Mouse (Mus musculus) cortical plate, adult 2 months (tissue): ENCODE measurements around the gene Defb13. TPM values are rescaled to one million over a fixed set of nuclear protein-coding genes. Genes with fewer than 3 reads are reported as not detected.
"Not testable (repeated sequence)": the region's sequence is repeated elsewhere in the genome, so short reads cannot be mapped to it uniquely, and the experiment has no call there.

Experiments
- H3K27ac ChIP-seq: fragments of 200-500 bp; 2 replicates; pipeline ENCODE4 v1.5.1; 2012; ENCODE audit warnings: low read length, control low read depth, inconsistent platforms; ENCODE audit not compliant: insufficient read depth
- H3K4me1 ChIP-seq: fragments of 200-500 bp; 2 replicates; pipeline ENCODE4 v1.6.1; 2011; ENCODE audit warnings: low read length; ENCODE audit not compliant: control insufficient read depth, insufficient read depth
- H3K4me3 ChIP-seq: fragments of 200-500 bp; 2 replicates; pipeline ENCODE4 v1.5.1; 2011; ENCODE audit warnings: mild to moderate bottlenecking, low read length, control low read depth; ENCODE audit not compliant: insufficient read depth
- CTCF ChIP-seq: fragments of 200-500 bp; IDR thresholded peaks from 2 replicates; pipeline ENCODE4 v1.5.1; 2011; ENCODE audit warnings: mild to moderate bottlenecking, control low read depth, low read length; ENCODE audit not compliant: insufficient read depth; ENCODE audit errors: extremely low read depth
- POLR2A ChIP-seq: fragments of 200-500 bp; IDR thresholded peaks from 2 replicates; pipeline ENCODE4 v1.6.1; 2011; ENCODE audit warnings: mild to moderate bottlenecking, low read length, control low read depth; ENCODE audit not compliant: insufficient read depth; ENCODE audit errors: extremely low read depth
- polyA plus RNA-seq: library from polyadenylated mRNA; depleted of rRNA; stranded (reverse); fragments of >200 nt; gene quantifications from 2 replicates; pipeline ENCODE4 v1.2.3, GENCODE M21; 2012; rRNA removed

The Defb13 gene
- polyA plus RNA-seq: not detected in 2 replicates

DNA sequence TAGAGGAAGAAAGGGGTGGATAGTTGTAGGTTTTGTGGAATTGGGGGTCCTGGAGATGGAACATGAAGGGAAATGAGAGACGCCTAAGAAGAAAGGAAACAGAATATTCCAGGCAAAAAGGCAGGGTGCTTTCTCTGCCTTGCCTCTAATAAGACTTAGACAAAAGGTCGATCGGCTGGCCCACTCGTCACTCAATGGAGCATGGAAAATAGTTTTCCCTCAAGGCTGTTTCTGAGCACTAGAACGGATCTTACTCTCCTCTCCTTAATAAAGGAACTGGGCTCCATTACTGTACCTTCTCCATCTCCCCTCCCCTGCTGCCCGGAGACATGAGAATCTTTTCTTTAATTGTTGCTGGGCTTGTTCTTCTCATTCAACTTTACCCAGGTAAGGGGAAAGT, at the start of gene Defb13:
Gene Defb13, plus strand, starts transcription at position 301 of the 400 bp plus-strand sequence.
- H3K4me3 ChIP-seq: no peak within 1 kb of the TSS
- no peak within 1 kb of the TSS for H3K27ac ChIP-seq
- TF ChIP-seq POLR2A (no peak), CTCF (no peak)
- H3K4me1 ChIP-seq: no peaks in the 10 kb centered on the region

DNA sequence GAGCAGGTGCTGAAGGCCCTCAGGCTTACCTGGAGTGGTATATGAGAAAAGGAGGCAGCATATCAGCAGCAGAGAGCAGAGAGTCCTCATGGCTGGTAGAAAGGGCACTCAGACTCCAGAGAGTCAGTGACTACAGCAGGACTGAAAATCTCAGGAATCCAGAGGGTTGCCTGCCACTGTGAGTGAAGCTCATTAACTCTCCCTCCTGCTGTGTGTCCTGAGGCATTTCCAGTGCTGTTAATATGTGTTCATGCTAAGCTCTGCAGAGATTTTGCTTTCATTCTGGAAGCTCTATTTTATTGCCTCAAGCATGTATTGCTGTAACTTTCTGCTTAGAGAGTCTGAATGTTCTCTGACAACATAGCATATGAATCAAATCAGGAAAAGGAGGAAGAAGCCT, 40.3 kb upstream of the Defb13 start, which contains the start of gene Defb11:
Gene Defb11, minus strand, starts transcription at position 123 of the 400 bp plus-strand sequence.
- H3K4me1 ChIP-seq, H3K27ac ChIP-seq, H3K4me3 ChIP-seq: not testable (repeated sequence)

DNA sequence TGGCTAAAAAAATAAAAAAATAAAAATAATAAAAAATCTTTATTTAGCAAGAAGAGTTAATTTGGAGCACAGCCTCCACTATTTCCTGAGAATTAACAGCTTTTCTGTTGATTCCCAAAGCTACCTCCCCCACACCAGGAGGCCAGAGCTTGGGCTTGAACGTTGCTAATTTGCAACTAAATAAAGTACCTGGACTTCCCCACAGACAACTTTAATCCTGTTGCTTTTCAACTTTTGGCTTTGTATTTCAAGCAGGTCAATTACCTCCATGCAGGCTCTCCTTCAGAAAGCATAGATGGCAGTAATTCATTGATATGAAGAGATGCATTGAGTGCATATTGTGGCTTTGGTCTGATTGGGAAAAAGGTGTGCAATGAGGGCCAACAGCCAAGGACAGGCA, 34.6 kb upstream of the Defb13 start:
- Histone ChIP-seq H3K27ac (no peak overlapping the region), H3K4me1 (no peaks in the 10 kb centered on the region), H3K4me3 (no peak overlapping the region)
- no peak for TF ChIP-seq POLR2A
- TF ChIP-seq CTCF: no peak

DNA sequence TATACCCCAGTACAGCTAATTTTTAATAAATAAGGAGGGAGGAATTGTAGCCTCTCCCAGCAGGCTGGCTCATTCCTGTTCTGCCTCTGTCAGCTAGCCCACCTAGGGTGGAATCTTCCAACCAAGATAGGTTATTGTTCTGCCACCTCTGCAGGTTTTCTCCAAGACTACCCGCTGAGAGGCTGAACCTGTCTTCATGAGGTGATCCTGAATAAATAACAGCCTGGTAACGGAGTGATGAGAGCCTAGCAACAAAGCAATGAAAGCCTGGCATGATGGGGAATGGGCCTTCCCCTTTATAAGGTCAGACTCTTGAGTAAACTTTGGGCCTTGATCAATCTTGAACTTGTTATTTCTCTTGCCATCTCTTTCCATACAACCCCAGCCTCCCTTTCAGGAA, 34.0 kb upstream of the Defb13 start:
- Histone ChIP-seq H3K4me3 (no peak overlapping the region), H3K27ac (no peak overlapping the region), H3K4me1 (no peaks in the 10 kb centered on the region)
- TF ChIP-seq CTCF: no peak
- no peak for TF ChIP-seq POLR2A

DNA sequence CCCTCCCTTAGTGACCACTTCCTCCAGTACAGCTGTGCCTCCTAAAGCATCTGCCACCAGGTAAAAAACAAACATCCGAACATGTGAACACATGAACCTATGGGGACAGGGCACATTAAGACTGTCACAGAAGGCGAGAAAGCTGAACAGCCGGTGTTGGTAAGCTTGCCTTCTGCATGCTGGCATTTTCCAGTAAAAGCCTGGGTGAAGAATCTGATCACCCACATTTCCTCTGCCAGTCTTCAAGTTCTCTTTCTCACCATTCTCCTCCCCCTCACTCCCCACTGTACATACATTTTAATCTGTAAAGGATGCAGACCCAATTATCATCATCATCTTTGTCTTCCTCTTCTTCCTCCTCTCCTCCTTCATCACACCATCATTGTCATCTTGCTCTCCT, 30.9 kb upstream of the Defb13 start:
- H3K4me3 ChIP-seq: no peak overlapping the region
- TF ChIP-seq POLR2A (no peak), CTCF (no peak)
- H3K27ac ChIP-seq: no peak overlapping the region
- no peaks in the 10 kb centered on the region for H3K4me1 ChIP-seq

DNA sequence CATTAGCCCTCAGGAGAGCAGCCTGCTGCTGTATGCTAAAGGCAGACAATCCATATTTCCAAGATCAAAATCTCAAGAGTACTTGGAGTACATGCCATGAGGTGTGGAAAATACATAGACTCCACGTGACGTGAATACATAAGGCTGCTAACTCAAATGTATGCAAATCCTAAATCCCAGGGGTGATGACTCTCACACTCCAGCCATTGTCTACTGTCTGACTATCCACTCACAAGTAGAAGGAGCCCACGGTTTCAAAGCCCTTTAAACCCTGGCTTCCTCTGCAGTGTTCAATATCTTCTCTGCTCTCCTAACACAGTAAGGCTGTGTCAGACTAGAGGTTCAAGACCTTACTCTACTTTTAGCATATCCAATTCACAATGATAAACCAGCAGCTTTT, 15.8 kb upstream of the Defb13 start:
- not testable (repeated sequence) for H3K4me3 ChIP-seq, H3K4me1 ChIP-seq, H3K27ac ChIP-seq

DNA sequence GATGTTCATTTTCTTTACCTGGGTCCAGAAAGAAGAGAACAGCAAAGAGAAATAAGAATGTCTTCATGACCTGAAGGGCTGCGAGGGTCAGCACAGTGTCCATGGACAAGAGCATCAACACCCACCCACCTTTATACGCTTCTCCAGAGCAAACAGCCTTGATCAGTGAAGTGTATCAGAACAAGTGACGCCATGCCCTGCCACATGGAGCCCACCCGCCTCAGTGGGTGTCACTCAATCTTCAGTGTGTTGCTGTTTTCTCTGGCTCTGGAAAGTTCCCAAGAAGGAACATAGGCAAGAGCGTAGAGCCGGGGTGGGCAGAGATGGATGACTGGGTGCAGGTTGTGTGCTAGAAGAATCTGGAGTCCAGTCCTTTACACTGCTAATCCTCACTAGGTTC, 14.0 kb upstream of the Defb13 start, which contains the start of gene Defb15:
Gene Defb15, minus strand, starts transcription at position 101 of the 400 bp plus-strand sequence.
- Histone ChIP-seq H3K4me1 (no peaks in the 10 kb centered on the region), H3K27ac (no peak within 1 kb of the TSS), H3K4me3 (no peak within 1 kb of the TSS)
- TF ChIP-seq POLR2A (no peak), CTCF (no peak)

DNA sequence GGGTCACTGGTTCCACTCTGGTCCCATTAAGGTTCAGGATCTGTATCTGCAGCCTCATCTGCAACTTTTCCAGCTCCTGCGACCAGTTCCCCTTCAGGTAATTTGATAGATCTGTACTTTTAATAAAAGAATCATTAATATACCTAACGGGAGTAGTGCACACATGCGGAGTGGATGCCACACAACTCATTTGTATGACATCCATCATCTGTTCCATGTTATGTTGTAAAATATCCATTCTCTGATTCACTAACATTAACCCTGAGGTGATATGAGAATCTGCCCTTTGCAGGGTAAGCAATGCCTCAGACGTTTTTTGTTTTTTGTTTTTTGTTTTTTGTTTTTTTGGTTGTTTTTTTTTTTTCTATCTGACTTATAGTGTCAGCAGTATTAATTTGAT, 8.5 kb upstream of the Defb13 start, which contains the start of gene Defb35:
Gene Defb35, plus strand, starts transcription at position 301 of the 400 bp plus-strand sequence.
- H3K27ac ChIP-seq, H3K4me3 ChIP-seq: not testable (repeated sequence)

DNA sequence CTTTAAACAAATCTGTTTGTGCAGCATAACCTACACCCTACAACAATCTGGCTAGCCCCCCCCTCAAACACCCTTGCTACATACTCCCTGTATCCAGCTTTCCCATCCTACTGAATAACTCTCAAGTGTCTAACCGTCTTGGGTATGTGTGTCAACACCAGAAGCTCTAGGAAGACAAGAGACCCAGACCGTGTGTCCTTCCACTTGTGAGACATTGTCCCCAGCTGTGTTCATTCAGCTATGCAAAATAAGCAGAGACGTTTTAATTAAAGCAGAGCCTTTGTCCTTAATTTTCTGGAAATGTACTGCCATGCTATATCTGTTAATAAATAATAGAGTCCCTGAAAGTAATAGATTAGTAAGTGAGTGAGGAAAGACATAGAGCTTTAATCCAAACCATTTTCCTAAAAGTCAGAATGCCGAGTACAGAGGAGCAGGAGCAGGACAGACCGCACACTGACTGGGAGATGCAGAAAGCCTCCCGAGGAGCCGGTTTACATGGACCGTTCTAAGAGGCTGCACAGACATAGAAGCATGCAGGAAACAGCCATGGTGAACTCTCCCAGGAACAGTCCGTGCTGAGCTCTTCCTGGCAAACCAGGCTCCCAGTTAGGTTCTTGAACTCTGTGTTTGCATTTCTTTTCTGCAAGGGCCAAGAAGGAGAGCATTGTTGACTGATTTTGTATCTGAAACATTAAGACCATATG, 902 bp downstream of the Defb13 start:
- no peaks in the 10 kb centered on the region for H3K4me1 ChIP-seq
- no peak for TF ChIP-seq POLR2A
- TF ChIP-seq CTCF: no peak
- no peak overlapping the region for H3K27ac ChIP-seq
- H3K4me3 ChIP-seq: no peak overlapping the region

More for the DNA sequence above, 8.5 kb upstream of the Defb13 start, which contains the start of gene Defb35:
- not testable (repeated sequence) for H3K4me1 ChIP-seq

DNA sequence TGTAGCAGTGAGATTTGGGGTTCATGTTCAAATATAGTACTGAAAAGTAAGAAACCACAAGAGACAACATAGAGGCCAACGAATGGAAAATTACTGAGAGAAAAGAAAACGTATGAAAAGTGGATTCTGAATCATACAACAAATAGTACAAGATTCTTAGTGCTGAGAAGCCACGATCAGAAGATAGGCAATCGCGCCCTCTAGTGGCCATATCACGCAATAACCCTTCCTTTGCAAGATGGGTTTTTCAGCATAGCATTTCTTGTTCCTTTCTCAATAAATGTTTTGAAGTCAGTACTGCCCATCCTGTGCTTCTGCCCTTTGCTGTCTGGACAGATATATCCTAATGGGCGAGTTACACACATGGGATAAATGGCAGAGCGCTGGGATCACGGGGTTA, 8.8 kb downstream of the Defb13 start:
- TF ChIP-seq CTCF: peak; percentile 60
- TF ChIP-seq POLR2A: no peak
- no peak overlapping the region for H3K4me3 ChIP-seq
- no peaks in the 10 kb centered on the region for H3K4me1 ChIP-seq
- no peak overlapping the region for H3K27ac ChIP-seq
